Mouse (Mus musculus): ENCODE data around the gene Nol7.
A peak's percentile ranks its signal among the peaks of the same experiment; 100 is the strongest.

The Nol7 gene

DNA sequence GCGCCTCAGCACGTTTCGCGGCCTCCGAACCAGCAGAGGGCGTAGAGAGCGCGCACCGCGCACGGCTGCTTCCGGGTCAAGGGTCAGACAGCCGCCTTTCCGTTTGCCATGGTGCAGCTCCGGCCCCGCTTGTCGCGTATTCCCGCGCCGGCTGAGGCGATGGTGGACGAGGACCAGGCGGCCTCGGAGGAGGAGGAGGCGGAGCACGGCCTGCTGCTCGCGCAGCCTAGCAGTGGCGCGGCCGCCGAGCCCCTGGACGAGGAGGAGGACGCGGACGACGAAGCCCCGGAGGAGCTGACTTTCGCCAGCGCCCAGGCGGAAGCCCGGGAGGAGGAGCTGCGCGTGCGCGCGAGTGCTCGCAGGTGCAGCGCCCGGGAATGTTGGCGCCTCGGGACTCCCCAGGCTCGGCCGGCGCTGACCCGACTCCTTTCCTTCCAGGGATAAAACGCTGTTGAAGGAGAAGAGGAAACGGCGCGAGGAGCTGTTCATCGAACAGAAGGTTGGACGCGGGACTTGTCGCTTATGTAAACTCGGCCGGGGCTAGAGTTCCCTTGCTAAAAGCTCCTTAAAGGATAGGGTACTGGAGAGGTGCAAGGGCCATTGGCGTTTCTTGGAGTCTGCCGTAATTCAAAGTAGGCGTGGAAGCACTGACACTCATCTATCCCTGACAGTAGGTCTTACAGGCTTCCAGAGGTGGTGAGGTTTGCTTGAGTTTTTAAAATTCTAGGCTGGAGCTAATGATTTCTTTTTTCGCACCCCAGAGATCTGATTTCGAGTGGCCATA, at the start of gene Nol7:
Gene Nol7 (plus strand): TSS at position 94 of the 784 bp plus-strand sequence.
- peak; percentile 93 for DNase-seq

DNA sequence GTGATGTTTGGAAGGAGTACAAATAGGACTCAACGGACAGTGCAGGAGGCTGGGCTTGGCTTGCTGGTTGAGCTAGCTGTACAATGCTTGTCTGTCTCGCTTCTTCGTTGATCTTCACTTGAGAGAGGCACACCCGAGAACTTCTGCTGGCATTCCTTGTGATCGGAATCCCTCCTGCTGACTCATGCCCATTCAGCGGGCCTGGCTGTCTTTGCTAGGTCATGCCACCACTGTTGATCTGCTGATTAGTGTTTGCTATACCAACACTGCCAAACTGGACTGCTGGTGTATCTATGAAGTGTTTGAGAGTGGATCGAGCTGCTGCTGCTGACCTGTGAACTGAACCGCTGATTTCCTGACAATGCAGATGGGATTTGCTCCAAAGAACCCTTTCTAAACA, 48.8 kb upstream of the Nol7 start:
- no peak for DNase-seq

DNA sequence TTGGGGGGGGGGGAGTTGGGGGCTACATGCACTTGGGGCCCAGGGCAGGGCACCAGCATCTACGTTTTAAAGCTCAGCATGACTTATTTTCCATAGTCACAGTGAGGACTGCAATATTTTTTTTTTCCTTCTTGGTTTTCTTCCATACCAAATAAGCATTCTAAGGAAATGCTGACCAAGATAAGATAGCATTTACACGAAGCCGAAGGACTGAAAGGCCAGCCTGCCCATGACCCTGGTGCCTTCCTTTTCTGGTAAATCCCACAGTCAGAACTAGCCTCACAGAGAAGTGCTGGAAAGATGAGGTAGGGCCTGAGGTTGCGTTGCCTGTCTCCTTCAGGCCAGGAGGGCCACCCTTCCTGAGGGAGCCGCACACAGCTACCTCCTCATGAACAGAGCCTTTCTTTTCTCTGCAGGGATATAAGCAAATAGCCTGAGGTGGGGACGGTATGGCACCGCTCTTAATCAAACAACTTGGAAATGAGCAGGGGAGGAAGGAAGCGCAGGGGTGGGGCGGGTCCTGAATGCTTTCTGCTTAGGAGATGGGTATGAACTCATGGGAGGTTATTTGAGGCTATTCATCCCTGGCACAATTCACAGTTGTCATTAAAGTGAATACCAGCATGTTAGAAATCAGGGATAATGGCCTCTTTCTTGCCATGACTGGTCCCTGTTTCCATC, 47.6 kb upstream of the Nol7 start:
- DNase-seq, result no peak

DNA sequence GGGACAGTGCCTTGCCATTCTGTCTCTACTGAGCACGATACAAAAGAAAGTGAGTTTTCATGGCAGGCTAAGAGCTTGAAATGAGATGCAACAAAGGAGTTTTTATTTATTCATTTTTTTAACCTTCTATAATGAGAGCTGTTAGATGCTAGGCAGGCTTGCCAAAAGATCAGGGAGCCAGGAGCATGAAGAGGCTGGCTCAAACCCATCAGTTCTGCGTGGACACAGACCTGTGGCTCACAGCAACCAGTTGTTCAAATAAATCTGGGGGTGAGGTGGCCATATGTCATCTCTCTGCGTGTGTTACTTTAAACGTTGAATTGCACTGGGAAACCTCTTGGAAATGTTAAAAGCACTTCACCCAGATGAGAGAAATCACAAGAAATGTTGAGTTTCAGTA, 44.8 kb upstream of the Nol7 start:
- no peak for DNase-seq

DNA sequence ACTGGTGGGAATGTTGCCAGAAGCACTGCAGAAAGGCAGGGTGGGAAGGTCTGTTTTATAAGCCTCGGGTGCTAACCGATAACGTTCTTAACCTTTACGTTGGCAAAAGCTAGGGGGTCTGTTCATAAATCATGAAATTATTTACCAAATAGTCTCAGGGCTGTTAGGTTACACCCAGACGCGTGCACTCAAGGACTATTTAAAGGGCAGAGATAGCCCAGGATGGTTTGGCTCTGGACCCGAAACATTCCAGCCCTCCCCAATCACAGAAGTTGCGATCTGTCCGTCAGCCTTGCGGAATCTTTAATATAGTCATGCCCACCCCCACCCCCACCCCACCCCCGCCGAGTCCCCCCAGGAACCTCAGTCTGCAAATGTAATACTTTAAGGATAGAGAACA, 43.8 kb upstream of the Nol7 start:
- no peak for DNase-seq

DNA sequence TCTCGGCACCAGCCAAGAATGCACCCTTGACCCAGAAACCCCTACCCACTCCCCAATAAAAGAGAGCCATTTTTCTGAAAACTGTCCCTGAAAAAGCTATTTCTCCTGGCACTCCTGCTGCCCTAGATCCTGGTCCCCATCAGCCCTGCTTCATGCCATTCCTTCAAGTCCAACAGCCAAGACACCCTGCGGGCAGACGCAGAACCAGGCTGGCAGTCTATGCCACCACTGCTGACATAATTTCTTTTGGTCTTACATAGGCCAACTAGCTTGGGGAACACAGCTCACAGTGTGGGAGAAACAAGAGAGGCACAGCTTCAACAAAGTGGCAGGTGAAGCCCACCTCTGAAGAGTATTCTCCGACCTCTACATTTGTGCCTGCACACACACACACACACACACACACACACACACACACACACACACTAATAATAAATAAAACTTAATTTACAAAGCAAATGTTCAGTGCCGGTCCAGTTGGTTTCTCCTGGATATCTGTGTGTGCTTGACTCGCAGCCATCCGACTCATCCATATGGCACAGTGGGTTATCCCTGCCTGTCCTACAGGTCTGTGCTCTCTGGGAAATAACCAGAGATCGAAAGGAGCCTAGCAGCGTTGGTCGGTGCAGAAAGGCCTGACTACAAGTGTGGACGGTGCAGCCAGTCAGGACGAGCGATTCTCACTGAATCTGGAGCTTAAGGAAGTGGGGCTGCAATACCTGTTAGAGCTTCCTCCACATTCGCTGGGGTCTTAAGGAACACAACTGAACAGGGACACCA, 41.7 kb upstream of the Nol7 start:
- peak; percentile 68 for DNase-seq

DNA sequence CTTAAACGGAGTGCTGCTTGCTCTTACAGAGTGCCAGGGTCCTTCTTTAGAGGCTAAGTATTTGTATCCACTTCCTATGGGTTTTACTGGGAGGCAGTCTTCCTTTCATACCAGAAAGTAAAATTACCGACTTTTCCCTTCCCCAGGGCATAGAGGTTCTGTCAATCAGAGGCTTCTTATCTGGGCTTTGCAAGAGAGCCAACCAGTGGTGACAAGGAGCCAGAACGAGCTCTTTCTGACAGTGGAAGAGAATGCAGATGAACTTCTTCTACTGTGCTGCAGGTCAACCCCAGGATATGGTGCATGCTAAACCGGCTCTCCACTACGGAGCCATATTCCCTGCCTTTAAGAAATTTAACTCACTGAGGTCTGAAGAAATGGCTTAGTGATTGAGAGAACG, 37.7 kb upstream of the Nol7 start:
- DNase-seq, result no peak

DNA sequence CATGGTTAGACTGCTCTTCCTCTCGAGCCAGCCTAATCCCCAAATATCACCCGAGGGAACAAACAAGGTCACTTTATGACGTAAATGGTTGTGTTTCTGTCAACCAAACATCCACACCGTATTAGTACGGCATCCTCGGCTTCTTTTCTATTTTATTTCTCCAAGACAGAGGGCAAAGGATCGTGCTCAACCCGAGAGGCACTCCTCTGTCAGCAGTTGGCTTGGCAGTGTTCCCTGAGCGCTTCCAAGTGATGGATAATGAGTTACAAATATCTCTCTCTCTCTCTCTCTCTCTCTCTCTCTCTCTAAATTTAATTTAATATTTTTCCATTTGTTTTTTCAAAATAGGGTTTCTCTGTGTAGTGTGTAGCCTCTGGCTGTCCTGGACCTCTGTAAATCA, 35.8 kb upstream of the Nol7 start:
- no peak for DNase-seq

DNA sequence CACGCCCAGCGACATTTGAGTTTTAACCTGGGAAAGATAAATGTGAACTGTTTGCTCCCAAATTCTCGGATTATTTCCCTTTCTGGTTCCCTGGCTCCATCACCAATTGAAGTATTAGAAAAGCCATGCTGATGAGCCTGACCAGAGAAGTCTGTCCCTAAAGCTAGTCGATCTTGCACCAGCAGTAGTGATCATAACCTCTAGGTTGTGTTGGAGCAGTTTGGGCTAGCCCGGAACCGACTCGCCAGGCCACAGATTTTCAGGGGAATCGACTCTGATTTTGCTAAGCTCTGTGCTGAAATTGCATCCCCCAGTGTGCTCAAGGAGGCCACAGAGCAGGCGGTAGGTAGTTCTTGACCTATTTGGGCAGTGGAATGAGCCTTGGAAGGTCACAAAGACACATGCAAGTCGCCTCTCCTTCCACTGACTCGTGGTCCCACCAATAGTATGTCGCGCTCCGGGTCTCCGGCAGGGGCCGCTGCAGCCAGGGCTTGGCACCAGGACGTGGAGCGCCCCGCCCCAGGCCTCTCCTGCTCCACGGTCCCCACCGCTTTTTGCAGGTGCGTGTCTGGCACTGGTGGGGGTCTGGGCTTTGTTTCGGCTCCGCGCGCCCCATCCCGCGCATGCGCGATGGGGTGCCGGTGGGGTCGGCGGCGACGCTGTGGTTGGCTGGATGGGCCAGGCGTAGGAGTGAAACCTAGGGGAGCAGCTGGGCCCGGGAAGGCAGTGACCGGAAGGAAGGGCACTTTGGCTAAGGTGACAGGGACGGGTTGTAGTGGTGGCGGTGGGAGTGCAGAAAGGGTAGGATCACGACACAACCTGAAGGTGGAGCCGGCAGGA, 33.0 kb upstream of the Nol7 start, which contains the start of gene Sirt5:
Gene Sirt5 (plus strand): TSS at position 512 of the 840 bp plus-strand sequence.
- DNase-seq, result peak; percentile 90

DNA sequence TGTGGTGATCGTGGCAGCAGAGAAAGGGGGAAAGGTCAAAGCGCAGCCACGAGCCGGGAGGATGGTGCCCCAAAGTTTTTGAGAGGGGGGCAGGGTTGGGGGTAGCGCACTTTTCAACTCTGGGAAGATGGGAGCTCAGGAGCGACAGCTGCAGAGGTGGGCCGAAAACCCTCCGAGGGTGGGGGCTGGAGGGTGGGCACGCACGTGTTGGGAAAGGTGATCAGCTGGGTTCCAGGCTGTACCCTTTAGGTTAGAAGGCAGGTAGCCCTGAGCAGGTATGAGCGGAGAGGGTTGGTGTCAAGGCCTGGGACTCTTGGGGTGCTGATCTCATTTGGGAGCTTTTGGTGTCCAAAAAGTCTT, 32.4 kb upstream of the Nol7 start:
- DNase-seq, result peak; percentile 24

DNA sequence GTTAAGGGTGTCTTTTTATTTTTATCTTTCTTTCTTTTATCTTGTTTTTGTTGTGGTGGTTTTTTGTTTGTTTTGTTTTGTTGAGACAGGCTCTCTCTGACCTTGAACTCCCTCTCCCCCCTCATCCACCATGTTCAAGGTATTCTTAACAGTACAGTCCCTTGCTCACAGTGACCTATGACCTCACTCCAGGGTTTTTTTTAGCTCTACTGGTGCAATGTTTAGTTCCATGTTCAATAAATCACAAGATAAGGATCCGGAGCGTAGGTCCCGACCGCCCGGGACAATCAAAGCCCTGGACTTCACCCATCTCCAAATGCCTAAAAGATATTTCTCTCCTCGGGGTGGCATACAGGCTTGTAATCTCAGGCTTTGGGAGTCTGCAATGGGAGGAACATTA, 28.1 kb upstream of the Nol7 start:
- DNase-seq, result no peak

DNA sequence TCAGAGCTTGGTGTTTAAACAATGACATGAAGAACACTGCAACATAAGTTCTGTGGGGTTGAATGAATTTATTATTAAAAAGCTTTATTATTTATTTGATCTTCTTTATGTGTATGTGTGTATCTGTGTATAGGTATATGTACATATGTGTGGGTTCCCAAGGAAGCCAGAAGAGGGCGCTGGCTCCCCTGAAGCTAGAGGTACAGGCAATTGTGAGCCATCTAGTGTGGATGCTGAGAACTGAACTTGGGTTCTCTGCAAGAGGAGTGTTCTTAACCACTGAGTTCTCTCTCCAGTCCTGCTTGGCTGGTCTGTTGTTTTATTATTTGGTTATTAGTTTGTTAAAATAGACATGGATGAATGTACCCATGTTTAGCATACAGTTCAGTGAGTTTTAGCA, 25.3 kb upstream of the Nol7 start:
- DNase-seq, result no peak

DNA sequence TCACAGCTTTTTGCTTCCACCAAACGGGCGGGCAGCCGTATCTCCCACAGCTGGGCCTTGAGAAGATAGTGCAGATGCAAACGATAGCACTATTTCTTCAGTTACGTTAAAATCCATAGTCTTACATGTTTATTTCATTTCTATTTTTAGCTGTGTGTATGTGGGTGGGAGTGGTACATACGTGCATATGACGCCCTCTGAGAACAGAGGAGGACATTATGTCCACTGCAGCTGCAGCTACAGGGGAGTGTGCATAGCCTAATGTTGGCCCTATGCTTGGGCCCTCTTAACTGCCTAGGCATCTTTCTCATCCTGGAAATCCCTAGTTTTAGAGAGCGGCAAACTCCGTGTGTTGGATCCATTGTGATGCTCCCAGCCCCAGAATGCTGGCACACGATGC, 24.0 kb upstream of the Nol7 start:
- no peak for DNase-seq

DNA sequence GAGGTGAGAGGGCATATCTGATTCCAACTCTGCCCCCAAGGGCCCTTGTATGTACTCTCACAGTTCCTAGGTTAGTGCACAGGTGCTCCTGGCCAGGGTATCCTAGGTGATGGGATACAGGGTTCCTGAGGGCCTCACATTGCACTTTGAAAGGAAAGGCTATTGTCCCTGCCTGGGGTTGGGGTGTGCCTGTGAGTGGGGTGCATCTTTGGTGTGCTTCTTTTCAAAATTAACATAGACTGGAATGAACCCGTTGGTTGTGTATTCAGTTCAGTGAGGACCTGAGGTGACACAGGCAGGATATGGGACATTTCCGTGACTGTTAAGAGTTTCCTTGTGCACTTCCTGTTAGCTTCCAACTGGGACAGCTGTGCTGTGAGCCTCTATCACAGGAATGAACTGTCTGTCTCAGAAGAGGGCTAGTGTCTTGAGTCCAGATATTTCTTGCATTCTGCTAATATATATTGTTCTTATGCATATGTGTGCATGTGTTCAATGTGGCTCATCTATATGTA, 23.2 kb upstream of the Nol7 start:
- DNase-seq, result no peak

DNA sequence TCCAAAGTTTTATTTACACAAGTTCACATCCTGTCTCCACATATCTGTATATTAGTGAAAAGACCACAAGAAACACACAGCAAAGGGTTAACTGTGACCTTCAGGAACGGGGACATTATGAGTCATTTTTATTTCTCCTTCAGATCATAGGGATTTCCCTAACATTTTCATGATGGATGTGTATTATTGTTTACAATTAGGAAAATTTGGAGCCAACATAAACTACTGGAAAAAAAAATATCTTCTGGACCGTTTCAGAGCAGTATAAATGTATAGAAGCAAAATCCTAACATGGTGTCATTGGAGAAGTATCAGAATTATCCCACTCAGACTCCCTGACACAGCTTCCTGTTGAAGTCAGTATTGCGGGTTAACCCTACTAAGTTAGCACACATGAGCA, 18.2 kb upstream of the Nol7 start:
- no peak for DNase-seq

DNA sequence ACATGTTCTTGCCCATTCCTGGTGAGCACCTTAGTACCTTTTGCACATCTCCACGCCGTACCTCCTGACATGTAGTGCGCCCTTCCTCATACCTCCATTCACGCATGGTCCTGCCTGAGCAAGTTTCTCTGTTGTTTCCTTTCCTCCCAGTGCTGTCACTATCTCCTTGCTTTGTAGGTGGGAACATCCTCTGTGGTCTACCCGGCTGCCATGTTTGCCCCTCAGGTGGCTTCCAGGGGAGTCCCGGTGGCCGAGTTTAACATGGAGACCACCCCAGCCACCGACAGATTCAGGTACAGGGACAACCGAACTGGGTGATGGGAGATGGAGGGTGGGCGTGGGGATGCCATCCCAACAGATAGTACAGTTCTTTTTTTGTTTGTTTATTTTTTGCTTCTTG, 12.9 kb upstream of the Nol7 start:
- no peak for DNase-seq

DNA sequence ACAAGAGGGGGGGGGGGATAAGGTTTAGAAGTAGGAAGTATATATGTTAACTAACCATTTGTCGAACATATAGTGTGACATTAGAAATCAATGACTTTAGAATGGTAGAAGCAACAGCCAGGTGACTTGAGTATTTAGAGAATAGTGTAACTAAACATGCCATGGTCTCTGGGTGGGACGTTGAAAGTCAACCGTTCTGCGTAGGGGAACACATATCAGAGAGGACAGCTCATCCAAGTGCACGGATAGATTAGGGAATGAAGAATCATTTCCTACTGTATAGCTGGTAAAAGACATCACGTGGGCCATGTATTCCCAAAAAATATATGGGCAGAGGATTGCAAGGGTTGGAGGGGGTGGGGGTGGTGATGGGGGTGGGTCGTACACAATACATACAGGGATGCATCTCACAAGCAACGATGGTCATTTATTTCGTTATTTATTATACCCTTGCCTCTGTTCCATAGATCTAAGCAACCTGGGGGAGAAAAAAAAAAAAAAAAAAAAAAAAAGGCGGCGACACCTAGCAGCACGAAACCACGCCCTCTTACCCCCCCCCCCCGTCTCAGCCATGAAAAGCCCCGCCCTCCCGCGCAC, 392 bp upstream of the Nol7 start:
- peak; percentile 28 for DNase-seq

DNA sequence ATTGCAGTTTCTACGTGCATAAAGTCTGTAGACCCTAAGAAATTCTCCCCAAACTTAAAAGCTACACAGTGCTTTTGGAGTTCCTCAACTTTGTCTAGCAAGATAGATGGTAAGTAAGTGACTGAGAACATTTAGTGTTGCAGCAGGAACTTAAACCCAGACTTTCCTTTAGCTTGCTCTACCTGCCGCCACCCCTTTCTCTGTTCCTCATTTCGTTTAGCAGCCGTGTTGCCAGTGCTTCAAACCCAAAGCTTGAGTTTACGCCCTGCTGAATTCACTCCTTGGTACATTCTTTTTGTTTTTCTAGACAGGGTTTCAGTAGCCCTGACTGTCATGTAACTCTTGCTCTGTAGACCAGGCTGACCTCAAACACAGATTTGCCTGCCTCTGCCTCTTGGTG, 1.4 kb downstream of the Nol7 start:
- DNase-seq, result no peak

DNA sequence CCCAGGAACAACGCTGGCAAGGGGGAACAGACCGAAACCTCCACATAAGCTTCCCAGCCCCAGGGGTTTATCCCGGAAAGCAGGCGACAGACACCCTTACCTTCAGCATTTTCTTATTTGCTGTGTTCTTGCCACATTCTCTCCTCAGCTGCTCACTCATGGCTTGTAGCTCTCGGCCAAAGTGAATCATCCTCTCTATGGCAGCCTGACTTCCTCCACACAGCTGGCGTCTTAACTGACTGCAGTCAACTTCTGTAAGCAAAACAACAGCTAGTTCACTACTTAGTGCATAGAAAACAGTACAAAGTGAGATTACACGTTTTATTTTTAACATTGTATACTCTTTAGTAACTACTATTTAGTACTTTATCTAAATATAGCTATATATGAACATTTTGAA, 14.1 kb downstream of the Nol7 start:
- DNase-seq, result no peak

DNA sequence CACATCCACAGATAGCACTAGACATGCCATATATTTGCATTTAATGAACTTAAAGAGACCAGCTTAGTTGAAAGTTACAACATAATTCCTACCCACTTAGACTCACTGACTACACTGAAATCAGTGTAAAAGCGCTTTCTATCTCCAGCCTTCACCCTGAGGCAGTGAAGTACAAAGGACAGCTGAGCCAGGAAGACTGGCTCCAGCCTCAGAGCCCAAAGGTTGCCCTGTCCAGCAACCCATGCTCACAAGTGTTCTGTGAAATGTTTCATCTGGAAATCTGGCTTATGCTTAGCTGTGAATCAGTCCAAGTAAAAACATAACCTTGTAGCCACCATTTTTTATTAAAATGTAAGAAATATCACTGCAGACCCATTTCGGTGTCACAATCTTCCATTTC, 15.4 kb downstream of the Nol7 start:
- no peak for DNase-seq

DNA sequence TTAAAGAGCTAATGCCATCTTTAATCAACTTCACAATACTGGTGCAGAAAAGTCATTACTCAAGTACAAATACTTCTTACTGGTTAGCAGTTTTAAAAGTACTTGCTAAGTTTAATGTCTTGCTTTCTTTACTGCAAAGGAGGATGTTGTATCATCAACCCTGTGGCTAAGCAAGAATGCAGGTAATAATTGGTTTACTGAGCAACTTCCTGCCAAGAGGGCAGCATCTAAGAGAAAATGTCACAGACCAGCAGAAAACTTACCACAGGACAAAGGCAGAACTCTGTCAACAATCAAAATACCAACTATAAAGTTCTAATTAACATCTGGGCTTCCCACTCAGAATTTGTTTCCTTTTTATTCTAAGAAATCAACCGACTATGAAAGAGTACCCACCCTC, 17.1 kb downstream of the Nol7 start:
- no peak for DNase-seq

DNA sequence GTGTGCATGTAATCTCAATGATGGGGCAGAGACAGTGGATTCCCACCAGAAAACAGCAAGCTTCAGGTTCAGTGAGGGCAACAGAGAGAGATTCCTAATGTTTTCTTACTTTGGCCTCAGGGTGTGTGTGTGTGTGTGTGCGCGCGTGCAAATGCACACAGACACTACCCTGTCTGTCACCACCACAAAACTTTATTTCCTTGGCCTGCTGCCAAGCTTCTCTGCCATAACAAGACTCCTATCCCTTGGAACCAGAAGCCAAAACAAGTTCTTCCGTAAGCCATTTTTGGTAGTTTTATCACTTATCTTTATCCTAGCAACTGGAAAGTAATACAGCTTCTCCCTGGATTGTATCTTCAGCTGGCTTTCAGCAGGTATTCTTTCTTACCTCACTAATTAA, 30.2 kb downstream of the Nol7 start:
- DNase-seq, result no peak
